Mouse (Mus musculus) cerebellum, adult 8-10 months (tissue): ENCODE data around the gene Msx1.
"Not testable (repeated sequence)": the region's sequence is repeated elsewhere in the genome, so short reads cannot be mapped to it uniquely, and the experiment has no call there.

Experiments
- DNase-seq: peaks from one replicate; pipeline ENCODE4 v3.0.0; 2022

Msx1 gene

GRCm38 (mm10) chr5:37824461-37824795 lies at the start of gene Msx1:
Gene Msx1, minus strand, starts transcription at chr5:37824583.
- peak; percentile 15 for DNase-seq

- DNase-seq: no peak
Measured at GRCm38 (mm10) chr5:37865471-37865870, 41.1 kb upstream of the Msx1 start.

DNA sequence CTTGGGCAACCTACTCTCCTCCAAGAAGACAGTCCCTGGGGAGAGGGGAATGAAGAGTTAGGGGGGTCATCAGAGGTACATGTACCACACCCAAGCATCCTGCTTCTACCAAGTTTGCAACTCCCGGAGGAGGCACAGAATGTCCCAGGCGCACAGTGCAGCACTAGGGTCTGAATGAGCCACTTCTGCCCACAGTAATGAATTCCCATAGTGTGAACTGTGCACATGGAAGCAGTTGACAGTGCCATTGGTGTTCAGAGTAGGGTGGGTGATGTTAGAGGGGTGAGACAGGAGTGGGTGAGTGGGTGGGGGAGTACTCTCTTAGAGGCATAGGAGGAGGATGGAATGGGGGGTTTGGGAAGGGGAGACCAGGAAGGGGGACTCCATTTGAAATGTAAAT lies 39.9 kb upstream of the Msx1 start:
- no peak for DNase-seq

- DNase-seq: no peak
Measured at GRCm38 (mm10) chr5:37860846-37861245, 36.5 kb upstream of the Msx1 start.

DNA sequence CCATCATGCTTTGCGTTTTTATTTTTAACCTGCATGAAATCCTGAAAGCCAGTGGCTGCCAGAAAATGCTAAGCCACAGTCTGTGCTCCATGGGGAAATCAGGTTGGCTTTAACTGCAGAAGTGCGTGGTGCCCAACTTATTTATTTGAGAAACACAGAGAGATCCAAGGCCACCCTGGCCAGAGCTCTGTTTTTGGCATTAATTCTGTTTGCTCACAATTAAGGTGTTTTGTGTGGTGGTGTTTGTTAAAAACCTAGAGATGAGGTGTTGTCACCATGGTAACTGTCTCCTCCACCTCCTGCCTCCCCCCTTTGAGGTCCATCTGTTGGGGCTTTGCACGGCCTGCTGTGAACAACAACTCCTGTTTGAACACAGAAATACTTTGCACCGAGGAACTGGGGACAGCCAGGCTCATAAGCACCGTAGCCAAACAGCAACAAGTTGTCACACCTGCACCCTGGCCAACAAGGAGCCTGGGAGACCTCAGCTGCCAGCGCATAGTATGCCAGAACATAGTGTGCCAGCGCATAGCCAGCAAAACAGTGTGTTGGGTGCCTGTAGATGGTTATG lies 35.9 kb upstream of the Msx1 start:
- DNase-seq: peak; percentile 43

- DNase-seq: no peak
Measured at GRCm38 (mm10) chr5:37857763-37858545, 33.6 kb upstream of the Msx1 start.

- no peak for DNase-seq
Measured at GRCm38 (mm10) chr5:37856057-37856456, 31.7 kb upstream of the Msx1 start.

- no peak for DNase-seq
Measured at GRCm38 (mm10) chr5:37854233-37854632, 29.9 kb upstream of the Msx1 start.

GRCm38 (mm10) chr5:37851305-37851982 lies 27.1 kb upstream of the Msx1 start:
- DNase-seq: no peak

DNA sequence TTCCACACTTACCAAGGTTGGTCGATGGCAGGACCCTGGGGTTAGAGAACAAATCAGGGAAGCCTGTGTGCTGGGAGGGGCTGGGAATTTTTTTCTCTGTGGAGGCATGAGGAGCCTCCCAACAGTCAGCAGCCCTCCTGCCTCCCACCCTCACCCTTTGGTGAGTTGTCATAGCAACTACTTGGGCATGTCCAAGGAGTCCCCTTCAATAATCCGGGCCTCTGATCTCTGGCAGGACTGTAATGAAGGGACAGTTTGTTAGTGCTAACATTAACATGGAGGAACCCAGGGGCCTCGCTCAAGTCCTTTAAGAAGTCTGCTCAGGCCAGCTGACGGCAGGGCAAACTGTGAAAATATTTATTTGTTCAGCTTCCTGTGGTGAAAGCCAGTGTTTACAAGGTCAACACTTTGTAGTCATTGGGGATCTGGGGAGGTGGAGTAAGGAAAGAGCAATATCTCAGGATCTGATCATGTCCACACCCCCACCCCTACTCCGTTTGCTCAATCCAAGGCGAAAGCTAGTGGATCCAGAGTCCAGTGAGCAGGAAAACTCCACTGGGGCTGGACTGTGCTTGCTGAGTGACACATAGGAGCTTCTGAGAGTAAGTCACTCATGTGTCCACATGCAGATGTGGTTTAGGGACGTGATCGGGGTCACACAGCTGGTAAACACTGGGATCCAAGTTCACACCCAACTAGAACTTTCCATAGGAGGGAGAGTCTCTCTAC lies 24.8 kb upstream of the Msx1 start:
- DNase-seq: no peak

DNA sequence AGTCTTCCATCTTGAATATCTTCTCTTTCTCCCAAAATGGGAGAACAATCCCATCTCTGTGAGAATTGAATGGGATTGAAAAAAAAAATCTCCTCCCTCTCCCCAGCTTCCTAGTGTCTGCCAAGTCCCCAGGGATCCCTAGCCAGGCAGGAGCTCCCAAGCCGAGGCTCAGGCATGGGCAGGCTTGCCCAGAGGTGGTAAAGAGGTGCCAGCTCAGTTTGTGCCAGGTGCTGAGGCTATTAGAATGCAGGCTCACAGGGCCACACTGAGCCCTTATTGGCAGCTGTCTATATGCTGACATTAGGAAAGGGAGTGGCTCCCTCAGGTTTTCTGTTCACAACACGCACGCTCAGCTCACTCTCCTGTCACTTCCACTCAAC lies 11.9 kb upstream of the Msx1 start:
- DNase-seq: no peak

- no peak for DNase-seq
Measured at GRCm38 (mm10) chr5:37835590-37836266, 11.3 kb upstream of the Msx1 start.

GRCm38 (mm10) chr5:37832766-37833165 lies 8.4 kb upstream of the Msx1 start:
- DNase-seq: no peak

DNA sequence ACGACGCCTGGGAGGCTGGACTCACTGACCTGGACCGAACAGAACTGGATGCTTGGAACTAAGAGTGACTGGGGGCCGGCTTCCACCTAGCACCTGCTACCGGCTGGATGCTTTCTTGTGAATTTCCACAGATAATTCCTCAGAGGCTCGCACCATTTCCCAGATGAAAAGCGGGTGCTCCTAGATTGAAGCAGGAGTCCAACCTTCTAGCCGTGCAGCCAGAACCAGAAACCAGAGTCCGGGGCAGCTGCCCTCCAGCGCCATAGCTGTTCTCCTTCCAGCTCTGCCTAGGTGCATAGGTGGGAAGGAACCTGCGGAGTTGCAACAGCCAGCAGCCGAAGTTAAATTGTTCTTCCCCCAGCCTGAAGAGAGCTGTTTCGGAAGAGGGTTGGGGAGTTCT lies 7.6 kb upstream of the Msx1 start:
- DNase-seq: no peak

- DNase-seq: not testable (repeated sequence)
Measured at GRCm38 (mm10) chr5:37830436-37830835, 6.1 kb upstream of the Msx1 start.

- no peak for DNase-seq
Measured at GRCm38 (mm10) chr5:37829926-37830325, 5.5 kb upstream of the Msx1 start.

DNA sequence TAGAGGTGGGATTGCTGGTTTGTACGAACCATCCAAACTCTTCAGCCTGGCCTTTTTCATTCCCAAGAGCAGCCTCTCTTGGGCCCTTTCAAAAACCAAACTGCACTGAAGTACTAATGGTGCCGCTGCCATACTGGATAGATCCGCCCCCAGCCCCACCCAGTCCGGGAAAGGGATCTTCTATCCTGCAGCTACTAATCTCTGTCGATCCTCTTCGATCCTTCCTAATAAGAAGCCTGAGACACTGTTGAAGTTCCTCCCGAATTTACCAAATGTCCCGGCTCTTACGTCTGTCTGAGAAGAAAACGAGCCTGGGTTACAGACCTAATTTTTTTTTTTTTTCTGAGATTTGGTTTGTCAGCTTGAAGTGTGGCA lies 4.9 kb upstream of the Msx1 start:
- no peak for DNase-seq

DNA sequence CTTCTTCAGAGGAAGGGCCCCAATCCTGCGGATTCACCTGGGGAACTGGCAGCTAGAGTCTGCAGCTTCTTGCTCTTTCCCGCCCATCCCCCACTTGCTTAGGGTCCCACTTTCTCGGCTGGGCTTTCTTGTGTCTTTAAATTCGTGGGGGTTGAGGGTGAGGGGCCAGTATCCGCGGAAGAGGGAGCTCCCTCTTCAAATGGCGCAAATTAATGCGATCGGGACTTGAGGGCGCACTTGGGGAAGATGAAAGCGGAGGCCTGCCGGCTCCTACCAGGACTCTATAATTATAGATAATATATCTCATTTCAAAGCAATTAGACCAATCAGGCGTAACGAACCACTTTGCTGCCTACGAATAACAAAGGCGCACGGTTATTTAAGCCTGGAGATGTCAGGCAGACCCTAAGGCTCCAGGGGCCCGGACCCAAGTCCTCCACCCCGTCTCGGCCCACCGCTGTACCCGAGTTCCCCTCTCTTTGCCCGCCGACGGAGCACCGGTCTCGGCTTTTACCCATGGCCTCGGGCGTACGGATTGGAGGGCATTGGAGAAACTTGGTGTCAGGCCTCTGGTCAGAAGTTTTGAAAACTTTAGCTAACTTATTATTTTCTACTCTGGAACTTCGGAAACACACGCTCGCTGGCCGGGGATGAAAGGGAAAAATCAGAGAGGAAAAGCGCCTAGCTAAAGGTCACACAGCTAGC lies 4.4 kb upstream of the Msx1 start:
- DNase-seq: no peak

DNA sequence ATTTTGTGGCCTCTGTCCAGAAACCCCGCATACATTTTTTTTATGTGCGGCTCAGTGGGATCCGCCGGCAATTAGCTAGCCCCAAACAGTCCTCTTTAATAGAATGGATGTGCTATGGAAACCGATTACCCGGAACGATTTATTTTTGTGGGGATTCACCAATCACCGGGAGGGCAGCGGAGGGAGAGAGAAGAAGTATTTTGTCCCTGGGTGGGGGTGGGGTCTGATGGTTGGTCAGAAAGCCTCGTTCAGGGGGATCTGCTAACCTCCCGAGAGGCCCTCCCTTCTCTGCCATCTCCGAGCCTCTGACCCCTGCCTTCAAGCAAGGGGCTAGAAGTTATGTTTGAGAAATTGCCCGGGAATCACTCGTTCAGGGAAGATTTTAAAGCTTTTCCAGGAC lies 3.6 kb upstream of the Msx1 start:
- no peak for DNase-seq

- DNase-seq: no peak
Measured at GRCm38 (mm10) chr5:37827626-37827950, 3.2 kb upstream of the Msx1 start.

- no peak for DNase-seq
Measured at GRCm38 (mm10) chr5:37826706-37827625, 2.6 kb upstream of the Msx1 start.
